Mouse (Mus musculus): Measurements from ENCODE around the gene Lpcat2. TPM values are rescaled to one million over a fixed set of nuclear protein-coding genes. Genes with fewer than 3 reads are reported as not detected.

Gene Lpcat2
- polyA plus RNA-seq, 1 experiment = 0.25 TPM

DNA sequence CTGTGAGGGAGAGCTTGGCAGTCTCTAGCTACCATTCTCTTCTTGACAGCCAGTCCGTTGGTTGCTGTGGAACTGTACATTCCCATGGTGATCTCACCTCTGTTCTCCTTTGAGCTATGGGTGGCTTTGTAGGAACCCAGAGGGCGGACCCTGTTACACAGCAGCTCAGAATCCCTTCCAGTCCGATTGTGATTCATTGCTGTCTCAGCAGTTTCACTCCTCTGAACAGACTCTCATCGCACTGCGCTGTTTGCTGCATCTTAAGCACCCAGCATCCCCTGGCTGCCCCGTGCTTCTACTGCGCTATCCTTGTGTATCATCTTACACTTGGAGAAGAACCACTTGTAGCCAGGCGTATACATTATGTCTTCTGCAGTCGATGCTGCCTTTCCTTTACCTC lies 44.5 kb downstream of the Lpcat2 start:
- Histone ChIP-seq H3K36me3 (ENCODE audit: control insufficient read depth, insufficient read depth, low read length) (no peaks in the 10 kb centered on the region), H3K27ac (ENCODE audit: control insufficient read depth, insufficient read depth, low read depth, low read length) (no peak overlapping the region), H3K4me1 (ENCODE audit: control insufficient read depth, insufficient read depth, low read length) (peaks cover 6% of the 10 kb centered on the region), H3K4me3 (ENCODE audit: control insufficient read depth, low read depth, low read length) (no peak overlapping the region), H3K27me3 (ENCODE audit: control insufficient read depth, insufficient read depth, low read length) (no peaks in the 10 kb centered on the region)
- TF ChIP-seq POLR2A (IDR thresholded peaks at IDR 0.05; ENCODE audit: control insufficient read depth, low read depth, low read length) = no peak
- no peak for TF ChIP-seq CTCF (IDR thresholded peaks at IDR 0.05; ENCODE audit: control insufficient read depth, insufficient read depth, insufficient replicate concordance, low read depth, low read length)

DNA sequence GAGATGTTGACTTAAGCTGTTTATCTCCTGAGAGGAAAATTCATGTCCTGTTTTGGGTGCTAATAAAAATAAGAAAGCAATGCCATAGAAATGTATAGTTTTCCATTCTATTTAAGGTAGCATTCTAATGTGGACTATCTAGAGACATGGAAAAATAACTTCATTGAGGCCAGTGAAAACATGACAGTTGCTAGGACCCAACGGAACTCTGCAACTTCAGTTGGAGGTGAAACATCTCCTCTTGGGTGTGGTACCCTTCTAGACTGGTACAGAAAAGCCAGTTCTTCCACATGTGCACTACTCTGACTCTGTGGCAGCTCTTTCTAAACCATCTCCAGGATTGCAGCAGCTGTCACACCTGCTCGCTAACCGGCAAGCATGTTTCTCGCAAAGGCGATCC lies 46.0 kb downstream of the Lpcat2 start, which contains the start of gene Capns2:
TSS of gene Capns2 (plus strand) at position 301 of the 400 bp plus-strand sequence.
- TF ChIP-seq POLR2A (IDR thresholded peaks at IDR 0.05; ENCODE audit: control insufficient read depth, low read depth, low read length) = no peak
- no peak for TF ChIP-seq CTCF (IDR thresholded peaks at IDR 0.05; ENCODE audit: control insufficient read depth, insufficient read depth, insufficient replicate concordance, low read depth, low read length)
- Histone ChIP-seq H3K36me3 (ENCODE audit: control insufficient read depth, insufficient read depth, low read length) (no peaks in the 10 kb centered on the region), H3K27me3 (ENCODE audit: control insufficient read depth, insufficient read depth, low read length) (no peaks in the 10 kb centered on the region), H3K27ac (ENCODE audit: control insufficient read depth, insufficient read depth, low read depth, low read length) (no peak within 1 kb of the TSS), H3K4me3 (ENCODE audit: control insufficient read depth, low read depth, low read length) (no peak within 1 kb of the TSS), H3K4me1 (ENCODE audit: control insufficient read depth, insufficient read depth, low read length) (peaks cover 6% of the 10 kb centered on the region)

DNA sequence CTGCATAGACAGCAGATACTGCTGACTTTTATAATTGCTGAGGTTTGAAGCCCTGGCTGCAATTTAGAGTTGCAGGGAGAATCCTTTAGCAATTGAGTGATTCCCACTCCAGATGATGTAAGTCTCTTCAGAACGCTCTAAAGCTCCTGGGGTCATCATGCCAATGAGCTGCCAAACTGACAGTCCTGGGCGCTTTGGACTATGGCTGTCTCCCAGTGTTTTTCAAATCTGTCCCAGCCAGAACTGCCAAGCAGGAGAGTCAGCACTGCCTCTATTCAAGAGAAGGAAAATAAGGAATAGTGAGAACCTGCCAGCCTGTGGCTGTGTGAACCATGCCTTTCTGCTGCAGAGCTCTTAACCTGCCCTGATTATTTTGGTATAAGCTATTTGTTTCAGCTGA lies 47.8 kb downstream of the Lpcat2 start:
- Histone ChIP-seq H3K27me3 (ENCODE audit: control insufficient read depth, insufficient read depth, low read length) (no peaks in the 10 kb centered on the region), H3K36me3 (ENCODE audit: control insufficient read depth, insufficient read depth, low read length) (no peaks in the 10 kb centered on the region), H3K4me3 (ENCODE audit: control insufficient read depth, low read depth, low read length) (no peak overlapping the region), H3K27ac (ENCODE audit: control insufficient read depth, insufficient read depth, low read depth, low read length) (no peak overlapping the region), H3K4me1 (ENCODE audit: control insufficient read depth, insufficient read depth, low read length) (peaks cover 6% of the 10 kb centered on the region)
- TF ChIP-seq CTCF (IDR thresholded peaks at IDR 0.05; ENCODE audit: control insufficient read depth, insufficient read depth, insufficient replicate concordance, low read depth, low read length) (no peak), POLR2A (IDR thresholded peaks at IDR 0.05; ENCODE audit: control insufficient read depth, low read depth, low read length) (no peak)

DNA sequence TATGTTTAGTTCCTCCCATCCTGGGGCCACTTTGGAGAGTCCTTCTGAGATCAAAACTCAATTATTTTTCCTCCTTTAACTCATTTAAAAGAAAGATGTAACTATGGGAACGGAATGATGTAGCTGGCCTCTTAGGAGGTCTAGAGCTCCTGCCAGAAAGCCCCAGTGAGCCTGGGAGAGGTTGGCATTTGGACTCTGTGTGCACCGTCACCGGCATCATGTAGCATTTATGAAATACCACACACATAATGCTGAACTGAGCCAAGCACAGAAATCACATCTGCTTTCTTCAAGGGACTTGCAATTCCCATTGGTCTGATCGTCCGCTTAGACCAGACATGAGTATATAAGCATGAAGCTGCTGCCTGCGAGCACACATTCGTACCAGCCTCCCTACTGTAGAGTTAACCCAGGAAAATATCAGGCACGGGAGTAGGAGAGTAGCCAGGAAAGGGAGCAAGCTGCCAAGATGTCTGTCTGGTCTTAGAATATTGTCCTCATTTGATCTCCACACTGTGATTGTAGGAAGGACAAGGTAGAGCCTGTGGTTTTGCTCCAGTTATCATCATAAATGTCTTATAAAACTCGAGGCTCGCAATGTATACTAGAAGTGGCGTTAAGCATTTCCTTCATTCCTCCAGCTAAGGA lies 48.5 kb downstream of the Lpcat2 start:
- Histone ChIP-seq H3K27me3 (ENCODE audit: control insufficient read depth, insufficient read depth, low read length) (no peaks in the 10 kb centered on the region), H3K36me3 (ENCODE audit: control insufficient read depth, insufficient read depth, low read length) (no peaks in the 10 kb centered on the region), H3K27ac (ENCODE audit: control insufficient read depth, insufficient read depth, low read depth, low read length) (no peak overlapping the region), H3K4me3 (ENCODE audit: control insufficient read depth, low read depth, low read length) (no peak overlapping the region), H3K4me1 (ENCODE audit: control insufficient read depth, insufficient read depth, low read length) (peaks cover 6% of the 10 kb centered on the region)
- TF ChIP-seq CTCF (IDR thresholded peaks at IDR 0.05; ENCODE audit: control insufficient read depth, insufficient read depth, insufficient replicate concordance, low read depth, low read length) (no peak), POLR2A (IDR thresholded peaks at IDR 0.05; ENCODE audit: control insufficient read depth, low read depth, low read length) (no peak)

DNA sequence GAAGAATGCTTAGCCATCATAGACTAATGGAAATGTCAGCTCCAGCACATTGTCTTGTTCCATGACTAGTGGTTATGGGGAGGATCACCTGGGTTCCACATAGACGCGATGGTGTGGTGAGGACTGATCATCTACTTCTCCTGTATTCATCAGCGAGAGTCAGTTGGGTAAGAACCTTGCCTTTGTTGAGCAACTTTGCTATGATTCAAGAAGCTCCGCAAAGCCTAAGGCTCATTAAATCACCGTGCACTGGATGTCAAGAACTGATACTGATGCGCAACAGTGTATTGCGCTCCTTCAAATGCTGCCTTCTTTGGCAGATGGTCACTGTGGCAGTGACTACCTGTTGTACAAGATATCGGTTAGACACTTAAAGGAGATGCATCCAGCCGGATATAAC lies 51.4 kb downstream of the Lpcat2 start:
- no peak overlapping the region for H3K4me3 ChIP-seq (ENCODE audit: control insufficient read depth, low read depth, low read length)
- peaks cover 2% of the 10 kb centered on the region for H3K4me1 ChIP-seq (ENCODE audit: control insufficient read depth, insufficient read depth, low read length)
- H3K27me3 ChIP-seq (ENCODE audit: control insufficient read depth, insufficient read depth, low read length) = no peaks in the 10 kb centered on the region
- TF ChIP-seq CTCF (IDR thresholded peaks at IDR 0.05; ENCODE audit: control insufficient read depth, insufficient read depth, insufficient replicate concordance, low read depth, low read length) = no peak
- TF ChIP-seq POLR2A (IDR thresholded peaks at IDR 0.05; ENCODE audit: control insufficient read depth, low read depth, low read length) = no peak
- no peak overlapping the region for H3K27ac ChIP-seq (ENCODE audit: control insufficient read depth, insufficient read depth, low read depth, low read length)
- H3K36me3 ChIP-seq (ENCODE audit: control insufficient read depth, insufficient read depth, low read length) = no peaks in the 10 kb centered on the region

DNA sequence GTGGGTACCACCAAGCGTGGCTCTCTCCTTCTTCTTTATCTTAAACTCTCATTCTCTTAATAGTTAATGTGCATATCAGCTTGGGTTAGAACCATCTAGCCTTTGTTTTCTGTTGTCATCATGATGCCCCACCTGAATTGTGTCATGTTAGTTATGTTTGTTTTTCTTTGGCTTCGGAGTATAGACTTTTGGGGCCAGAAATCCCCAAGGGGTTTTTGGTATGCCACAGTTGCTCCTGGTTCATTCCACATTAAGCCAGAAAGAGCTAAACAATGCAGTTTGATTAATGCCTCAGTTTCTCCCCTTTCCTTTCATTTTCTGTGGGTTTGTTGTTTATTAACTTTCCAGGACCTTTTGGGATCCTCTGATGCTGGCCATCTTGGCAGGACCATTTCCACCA lies 53.3 kb downstream of the Lpcat2 start:
- no peaks in the 10 kb centered on the region for H3K36me3 ChIP-seq (ENCODE audit: control insufficient read depth, insufficient read depth, low read length)
- H3K27ac ChIP-seq (ENCODE audit: control insufficient read depth, insufficient read depth, low read depth, low read length) = no peak overlapping the region
- H3K4me1 ChIP-seq (ENCODE audit: control insufficient read depth, insufficient read depth, low read length) = no peaks in the 10 kb centered on the region
- no peak overlapping the region for H3K4me3 ChIP-seq (ENCODE audit: control insufficient read depth, low read depth, low read length)
- H3K27me3 ChIP-seq (ENCODE audit: control insufficient read depth, insufficient read depth, low read length) = no peaks in the 10 kb centered on the region
- TF ChIP-seq CTCF (IDR thresholded peaks at IDR 0.05; ENCODE audit: control insufficient read depth, insufficient read depth, insufficient replicate concordance, low read depth, low read length) (no peak), POLR2A (IDR thresholded peaks at IDR 0.05; ENCODE audit: control insufficient read depth, low read depth, low read length) (no peak)

DNA sequence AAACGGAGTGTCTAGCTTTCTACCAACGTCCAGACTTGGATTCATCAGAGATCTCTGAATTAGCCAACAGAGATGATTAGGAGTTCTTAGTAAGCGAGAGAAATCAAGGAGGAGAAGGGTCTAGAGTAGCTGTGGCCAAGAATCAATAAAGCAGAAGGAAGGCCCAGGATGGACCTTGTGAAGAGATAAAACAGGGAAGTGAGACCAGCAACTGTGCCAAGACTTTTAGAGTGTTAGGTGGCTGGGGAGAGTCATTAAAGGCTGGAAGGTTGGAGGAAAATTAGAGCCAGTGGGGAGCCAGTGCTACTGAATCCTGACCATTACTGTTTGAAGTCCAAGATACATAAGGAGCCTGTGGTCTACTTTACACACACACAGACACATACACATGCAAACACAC lies 56.3 kb downstream of the Lpcat2 start:
- no peak overlapping the region for H3K27ac ChIP-seq (ENCODE audit: control insufficient read depth, insufficient read depth, low read depth, low read length)
- TF ChIP-seq POLR2A (IDR thresholded peaks at IDR 0.05; ENCODE audit: control insufficient read depth, low read depth, low read length) (no peak), CTCF (IDR thresholded peaks at IDR 0.05; ENCODE audit: control insufficient read depth, insufficient read depth, insufficient replicate concordance, low read depth, low read length) (no peak)
- no peak overlapping the region for H3K4me3 ChIP-seq (ENCODE audit: control insufficient read depth, low read depth, low read length)
- no peaks in the 10 kb centered on the region for H3K4me1 ChIP-seq (ENCODE audit: control insufficient read depth, insufficient read depth, low read length)
- H3K27me3 ChIP-seq (ENCODE audit: control insufficient read depth, insufficient read depth, low read length) = no peaks in the 10 kb centered on the region
- no peaks in the 10 kb centered on the region for H3K36me3 ChIP-seq (ENCODE audit: control insufficient read depth, insufficient read depth, low read length)

All from testis, adult 2 months (tissue).